Mouse (Mus musculus): ENCODE results near the gene Zfp949.
A peak's percentile ranks its signal among the peaks of the same experiment; 100 is the strongest.
"Not testable (repeated sequence)": the region's sequence is repeated elsewhere in the genome, so short reads cannot be mapped to it uniquely, and the experiment has no call there.

The Zfp949 gene

DNA sequence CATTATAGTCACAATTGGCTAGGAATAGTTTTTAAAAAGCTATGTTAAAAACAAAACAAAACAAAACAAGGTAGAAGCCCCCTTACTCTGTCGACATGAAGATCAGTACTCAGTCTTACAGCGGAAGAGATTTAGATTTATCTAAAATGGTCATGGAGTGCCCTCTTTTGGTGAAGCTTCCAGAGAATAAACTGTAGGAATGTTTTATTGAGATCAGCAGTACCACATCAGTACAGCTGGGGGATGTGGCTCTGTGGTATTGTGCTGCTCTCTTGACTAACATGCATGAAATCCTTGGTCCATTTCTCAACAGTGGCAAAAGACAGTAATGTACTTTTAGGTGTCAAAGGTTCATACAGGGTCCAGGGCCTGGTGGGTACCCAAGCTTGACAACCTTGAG is 5.0 kb upstream of the Zfp949 start:
- DNase-seq = no peak

DNA sequence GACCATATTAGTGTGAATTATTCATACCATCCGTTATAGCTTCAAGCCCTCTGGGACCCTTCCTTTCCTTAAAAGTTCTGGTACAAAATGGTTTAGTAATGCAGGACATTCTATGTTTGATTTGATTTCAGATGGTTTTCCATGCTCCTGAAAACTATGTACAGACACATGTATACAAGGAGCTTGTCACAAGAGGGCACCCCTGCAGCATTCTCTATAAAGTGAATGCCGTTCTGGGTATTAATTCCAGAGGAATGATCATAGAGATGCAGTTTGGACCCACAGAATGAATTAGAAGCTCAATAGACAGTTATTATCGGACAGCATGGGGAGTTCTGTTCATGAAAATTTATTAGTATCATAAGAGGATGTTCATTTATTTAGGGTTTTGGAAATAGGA is 2.3 kb upstream of the Zfp949 start:
- no peak for DNase-seq

DNA sequence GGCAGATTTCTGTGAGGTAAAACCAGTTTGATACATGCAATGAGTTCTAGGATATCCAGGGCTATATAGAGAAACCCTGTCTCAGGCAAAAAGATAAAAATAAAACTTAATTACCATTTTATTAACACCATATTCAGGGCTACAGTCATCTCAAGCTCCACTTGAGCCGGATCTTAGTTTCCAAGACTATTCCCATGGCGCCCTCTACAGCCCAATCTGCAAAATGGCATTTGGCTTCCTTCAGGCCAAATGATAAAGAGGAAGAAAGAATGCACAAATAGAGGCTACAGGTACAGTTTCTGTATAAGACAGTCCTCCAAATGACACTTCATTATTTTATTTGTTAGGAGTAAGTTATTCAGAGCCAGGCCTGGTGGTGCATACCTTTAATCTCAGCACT is 1.7 kb upstream of the Zfp949 start:
- DNase-seq = no peak

DNA sequence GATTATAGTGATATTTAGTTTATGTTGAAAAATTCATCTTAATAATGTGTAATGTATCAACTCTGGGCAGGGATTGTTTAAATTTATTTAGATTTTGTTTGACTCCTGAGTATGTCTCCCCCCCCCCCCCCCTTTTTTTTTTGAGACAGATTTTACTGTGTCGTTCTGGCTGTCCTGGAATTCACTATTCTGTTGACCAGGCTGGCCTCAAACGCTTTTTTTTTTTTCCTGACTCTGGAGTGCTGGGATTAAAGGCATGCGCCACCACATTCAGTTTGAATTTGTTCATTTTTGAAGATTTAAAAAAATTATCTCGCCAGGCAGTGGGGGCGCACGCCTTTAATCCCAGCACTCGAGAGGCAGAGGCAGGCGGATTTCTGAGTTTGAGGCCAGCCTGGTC is 1.2 kb upstream of the Zfp949 start:
- DNase-seq = no peak

DNA sequence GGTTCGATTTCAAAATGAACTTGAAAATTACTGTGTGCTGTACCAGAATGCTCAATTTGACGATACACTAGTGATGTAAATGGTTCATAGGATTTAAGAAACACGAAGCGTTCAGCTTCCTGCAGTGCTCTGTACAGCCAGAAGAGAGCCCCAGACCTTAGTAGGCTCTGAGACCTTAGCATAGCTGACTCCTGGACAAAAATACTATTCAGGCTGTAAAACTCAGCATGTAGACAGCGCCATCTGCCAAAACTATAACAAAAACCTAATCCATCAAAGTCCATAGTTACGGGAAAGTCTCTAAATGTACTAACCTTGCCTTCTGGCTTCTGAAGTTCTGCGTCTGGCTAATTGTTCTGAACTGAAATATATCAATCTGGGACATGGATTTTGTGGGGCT is 550 bp upstream of the Zfp949 start:
- DNase-seq = peak; percentile 11

DNA sequence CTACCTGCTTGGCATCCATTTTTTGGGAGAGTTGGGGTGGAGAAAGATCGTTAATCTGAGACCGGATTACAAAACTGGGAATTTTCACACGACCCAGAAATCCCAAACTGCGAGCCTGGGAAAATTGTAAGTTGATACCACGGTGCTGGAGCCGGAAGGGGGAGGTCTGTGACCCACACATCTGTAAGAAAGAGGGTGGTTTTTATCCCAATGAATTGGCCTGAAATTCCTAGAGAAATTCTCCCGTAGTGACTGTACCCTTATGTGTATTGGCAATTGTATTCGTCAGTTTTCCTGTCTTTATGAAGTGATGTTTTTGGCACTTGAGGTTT is 760 bp downstream of the Zfp949 start:
- DNase-seq = no peak

DNA sequence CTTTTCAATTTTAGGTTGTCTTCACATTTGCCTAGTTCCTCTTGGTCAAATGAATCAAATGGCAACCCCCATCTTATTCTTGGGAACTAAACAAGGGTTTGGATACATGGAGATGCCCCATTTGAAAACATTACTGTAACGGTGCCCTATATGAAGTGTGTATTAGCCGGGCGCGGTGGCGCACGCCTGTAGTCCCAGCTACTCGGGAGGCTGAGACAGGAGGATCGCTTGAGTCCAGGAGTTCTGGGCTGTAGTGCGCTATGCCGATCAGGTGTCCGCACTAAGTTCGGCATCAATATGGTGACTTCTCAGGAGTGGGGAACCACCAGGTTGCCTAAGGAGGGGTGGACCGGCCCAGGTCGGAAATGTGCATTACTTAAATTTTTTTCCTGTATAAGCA is 5.3 kb downstream of the Zfp949 start:
- DNase-seq = no peak

DNA sequence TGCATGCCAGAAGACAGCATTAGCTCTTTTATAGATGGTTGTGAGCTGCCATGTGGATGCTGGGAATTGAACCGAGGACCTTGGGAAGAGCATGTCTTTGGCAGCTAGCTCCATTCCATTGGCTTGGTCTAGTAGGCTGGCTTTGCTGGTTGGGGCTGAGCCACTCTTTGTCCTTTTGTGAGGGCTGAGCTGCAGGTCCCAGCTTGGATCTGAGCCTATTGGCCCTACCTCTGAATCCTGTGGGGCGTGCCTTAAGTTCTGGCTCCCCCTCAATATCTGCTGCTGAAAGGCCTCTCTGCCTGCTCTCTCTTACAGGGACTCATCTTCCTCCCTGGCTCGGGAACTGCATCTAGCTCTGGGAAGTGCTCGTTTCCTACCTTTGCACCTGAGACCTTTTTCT is 10.3 kb downstream of the Zfp949 start:
- no peak for DNase-seq

DNA sequence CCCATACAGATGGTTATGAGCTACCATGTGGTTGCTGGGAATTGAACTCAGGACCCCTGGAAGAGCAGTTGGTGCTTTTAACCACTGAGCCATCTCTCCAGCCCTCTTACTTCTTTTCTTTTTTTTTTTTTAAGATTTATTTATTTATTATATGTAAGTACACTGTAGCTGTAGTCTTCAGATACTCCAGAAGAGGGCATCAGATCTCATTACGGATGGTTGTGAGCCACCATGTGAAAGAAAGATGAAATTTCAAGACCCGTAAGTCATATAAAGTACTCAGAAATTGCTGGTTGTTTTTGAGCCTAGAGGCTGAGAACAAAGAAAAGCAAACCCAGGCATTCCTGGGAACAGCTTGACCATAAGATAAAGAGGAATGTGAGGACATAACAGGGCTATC is 13.7 kb downstream of the Zfp949 start:
- DNase-seq = not testable (repeated sequence)

DNA sequence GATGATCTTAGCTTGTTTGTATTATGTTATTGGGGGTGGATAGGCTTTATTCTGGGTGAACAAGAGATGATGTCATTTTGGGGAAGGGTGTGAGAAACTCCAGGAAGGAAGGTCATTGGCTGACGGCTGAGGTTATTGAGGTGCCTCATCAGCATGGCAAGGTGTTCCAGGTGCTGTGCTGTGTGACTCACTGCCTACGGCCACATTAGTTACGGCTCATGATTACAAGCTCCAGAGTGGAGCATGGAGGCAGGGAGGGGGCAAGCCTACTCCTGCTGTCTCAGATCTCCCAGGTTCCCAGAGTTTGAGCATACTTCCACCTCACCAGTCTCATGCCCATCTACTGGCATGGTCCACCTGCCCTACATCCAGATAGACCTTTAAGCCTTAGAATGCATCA is 22.7 kb downstream of the Zfp949 start:
- not testable (repeated sequence) for DNase-seq

DNA sequence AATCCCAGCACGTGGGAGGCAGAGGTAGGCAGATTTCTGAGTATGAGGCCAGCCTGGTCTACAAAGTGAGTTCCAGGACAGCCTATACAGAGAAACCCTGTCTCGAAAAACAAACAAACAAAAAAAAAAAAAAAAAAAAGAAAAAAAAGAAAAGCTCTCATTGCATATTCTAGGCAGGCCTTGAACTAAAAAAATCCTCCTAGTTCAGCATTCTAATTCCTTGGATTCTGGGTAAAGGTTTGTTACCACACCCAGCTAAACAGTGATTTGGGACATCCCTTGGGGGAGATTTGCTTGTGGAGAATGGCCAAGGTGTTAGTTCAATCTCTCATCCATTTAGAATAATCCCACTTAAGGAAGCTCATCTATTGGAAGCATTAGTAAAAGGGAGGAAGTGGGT is 32.8 kb downstream of the Zfp949 start, which contains the start of gene Trim43a:
Gene Trim43a (plus strand): TSS at position 301 of the 400 bp plus-strand sequence.
- DNase-seq = not testable (repeated sequence)

DNA sequence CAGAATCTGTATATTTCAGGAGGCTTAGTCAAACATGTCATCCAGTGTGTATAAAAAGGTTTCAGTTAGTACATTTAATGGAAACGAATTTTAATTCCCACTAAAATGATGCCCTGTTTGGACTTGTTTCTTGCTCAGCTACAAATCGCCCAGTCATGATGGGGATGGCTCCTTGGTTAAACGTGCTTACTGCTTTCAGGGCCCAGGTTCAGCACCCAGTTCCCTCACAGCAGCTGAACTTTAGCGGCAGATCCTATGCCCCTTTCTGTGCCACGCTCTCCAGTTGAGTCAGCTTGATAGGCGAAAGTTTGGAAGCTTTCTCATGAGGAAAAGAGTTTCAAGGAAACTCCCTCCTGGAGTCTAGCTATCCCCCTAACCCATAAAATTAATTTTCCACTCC is 45.9 kb downstream of the Zfp949 start:
- not testable (repeated sequence) for DNase-seq

DNA sequence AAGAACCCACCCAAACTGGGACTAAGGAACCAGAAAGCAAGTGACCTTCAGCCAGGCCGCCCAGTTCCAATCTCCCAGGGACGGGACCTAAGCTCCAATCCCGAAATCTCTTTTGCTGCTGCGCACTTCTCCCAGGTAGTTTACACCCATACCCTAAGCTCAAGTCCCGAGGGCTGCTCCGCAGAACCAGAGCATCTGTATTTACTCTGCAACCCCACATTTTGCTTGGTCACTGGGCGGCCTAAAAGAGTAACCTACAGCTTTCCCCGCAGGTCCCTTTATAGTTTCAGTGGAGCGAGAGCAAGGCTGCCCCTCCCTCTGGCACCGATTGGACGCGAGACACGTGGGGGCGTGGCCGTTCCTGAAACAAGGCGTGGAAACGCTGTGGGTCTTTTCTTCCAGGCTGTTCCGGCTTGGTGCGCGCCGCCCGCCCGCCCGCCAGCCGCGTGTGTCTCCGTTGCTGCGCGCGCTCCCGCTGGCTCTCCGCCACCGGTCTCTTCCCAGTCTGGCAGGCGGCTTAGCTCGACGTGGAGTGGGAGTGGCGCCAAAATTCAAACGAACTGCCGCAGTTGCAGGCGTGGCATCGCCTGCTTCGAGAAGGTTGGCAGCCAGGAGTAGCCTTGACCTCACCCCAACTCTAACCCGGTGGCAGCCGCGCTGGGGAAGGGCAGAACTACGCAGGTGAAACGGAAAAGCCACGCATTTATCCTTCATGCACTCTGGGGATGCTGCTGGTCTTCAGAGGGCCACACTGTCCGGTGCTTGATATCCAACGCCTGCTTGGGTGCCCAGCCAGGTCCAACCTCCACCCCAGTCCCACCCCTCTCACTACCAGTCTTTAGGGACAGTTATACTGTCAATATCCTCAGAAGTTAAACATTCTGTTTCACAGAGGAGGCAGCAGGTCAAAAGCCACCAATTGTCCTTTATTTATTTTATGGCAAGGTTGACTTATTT is 51.7 kb downstream of the Zfp949 start:
- DNase-seq = peak; percentile 98
